Mouse (Mus musculus) mesoderm, embryonic 11.5 days (tissue): ENCODE data around the gene F12.
"Not testable (repeated sequence)": the region's sequence is repeated elsewhere in the genome, so short reads cannot be mapped to it uniquely, and the experiment has no call there.

ENCODE experiments used
- DNase-seq: peaks from one replicate; pipeline ENCODE4 v3.0.0-alpha.2; 2012; ENCODE audit warnings: low read depth, low spot score

Gene F12

GRCm38 (mm10) chr13:55449679-55450441 is 23.3 kb upstream of the F12 start:
- DNase-seq, result no peak

GRCm38 (mm10) chr13:55449205-55449604 is 22.6 kb upstream of the F12 start:
- no peak for DNase-seq

- no peak for DNase-seq
These were observed 21.5 kb upstream of the F12 start for GRCm38 (mm10) chr13:55448131-55448530.

GRCm38 (mm10) chr13:55447543-55447943 is 20.9 kb upstream of the F12 start:
- DNase-seq, result no peak

- DNase-seq, result no peak
These were observed 20.0 kb upstream of the F12 start for GRCm38 (mm10) chr13:55446483-55447105.

DNA sequence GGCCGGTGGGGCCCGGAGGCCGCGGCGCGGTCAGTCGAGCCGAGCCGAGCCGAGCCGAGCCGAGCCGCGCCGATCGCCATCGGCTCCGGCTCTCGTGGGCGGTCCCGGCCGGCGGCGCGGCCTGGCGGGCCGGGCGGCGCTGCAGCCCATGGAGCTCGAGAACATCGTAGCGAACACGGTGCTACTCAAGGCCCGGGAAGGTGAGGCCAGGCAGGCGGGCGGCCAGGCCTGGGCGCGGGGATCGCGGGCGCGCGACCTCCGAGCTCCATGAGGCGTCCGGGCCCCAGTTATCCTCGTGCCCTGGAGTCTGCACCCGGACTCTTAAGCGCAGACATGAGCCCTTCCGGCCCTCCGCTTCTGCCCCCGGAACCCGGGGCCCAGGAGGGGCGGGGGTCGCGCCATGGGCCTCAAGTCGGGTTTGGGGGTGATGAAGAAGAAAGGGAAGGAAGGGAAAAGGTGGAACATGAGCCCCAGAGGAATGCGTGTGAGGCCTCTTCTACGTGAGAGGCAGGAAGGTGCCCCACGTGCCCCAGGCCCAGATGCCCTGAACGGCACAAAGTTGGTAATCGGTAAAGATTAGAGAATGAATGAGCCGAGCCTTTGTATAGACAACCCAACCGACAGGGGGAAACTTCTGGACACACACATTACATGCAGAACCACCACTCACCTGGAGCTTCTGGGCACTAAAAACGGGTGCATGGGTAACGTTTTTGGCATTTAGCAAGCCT is 18.9 kb upstream of the F12 start:
- peak; percentile 50 for DNase-seq

- peak; percentile 99 for DNase-seq
These were observed 18.3 kb upstream of the F12 start, which contains the start of gene Grk6 for GRCm38 (mm10) chr13:55444937-55445315. Grk6 (plus strand) TSS chr13:55445072.

GRCm38 (mm10) chr13:55444286-55444936 is 17.8 kb upstream of the F12 start:
- DNase-seq, result no peak

- no peak for DNase-seq
These were observed 17.2 kb upstream of the F12 start for GRCm38 (mm10) chr13:55443799-55444285.

DNA sequence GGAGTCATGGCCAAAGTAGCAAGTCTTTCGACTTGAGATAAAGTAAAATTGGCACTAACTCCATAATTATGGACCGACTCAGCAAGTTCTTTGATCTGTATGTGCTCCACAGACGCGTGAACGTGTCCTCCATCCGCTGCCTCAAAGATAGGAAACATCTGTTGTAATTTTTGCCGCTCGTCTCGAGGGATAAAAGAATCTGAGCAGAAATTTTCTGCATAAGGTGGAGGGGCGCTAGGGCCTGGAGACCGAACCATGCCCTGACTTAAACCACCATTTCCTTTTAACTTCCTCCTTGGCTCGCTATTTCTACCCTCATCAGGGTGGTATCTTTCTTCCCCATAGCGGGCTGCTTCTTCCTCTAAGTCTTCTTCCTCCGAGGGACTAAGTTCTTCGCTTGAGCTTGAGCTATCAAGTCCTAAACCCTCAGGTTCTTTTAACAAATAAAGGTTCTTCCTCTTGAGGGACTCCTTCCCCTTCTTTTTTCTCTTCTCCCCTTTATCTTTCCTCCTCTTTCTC is 10.6 kb upstream of the F12 start:
- not testable (repeated sequence) for DNase-seq

- DNase-seq, result no peak
These were observed 5.5 kb upstream of the F12 start for GRCm38 (mm10) chr13:55431889-55432685.

- no peak for DNase-seq
These were observed 4.0 kb upstream of the F12 start for GRCm38 (mm10) chr13:55430566-55430965.

DNA sequence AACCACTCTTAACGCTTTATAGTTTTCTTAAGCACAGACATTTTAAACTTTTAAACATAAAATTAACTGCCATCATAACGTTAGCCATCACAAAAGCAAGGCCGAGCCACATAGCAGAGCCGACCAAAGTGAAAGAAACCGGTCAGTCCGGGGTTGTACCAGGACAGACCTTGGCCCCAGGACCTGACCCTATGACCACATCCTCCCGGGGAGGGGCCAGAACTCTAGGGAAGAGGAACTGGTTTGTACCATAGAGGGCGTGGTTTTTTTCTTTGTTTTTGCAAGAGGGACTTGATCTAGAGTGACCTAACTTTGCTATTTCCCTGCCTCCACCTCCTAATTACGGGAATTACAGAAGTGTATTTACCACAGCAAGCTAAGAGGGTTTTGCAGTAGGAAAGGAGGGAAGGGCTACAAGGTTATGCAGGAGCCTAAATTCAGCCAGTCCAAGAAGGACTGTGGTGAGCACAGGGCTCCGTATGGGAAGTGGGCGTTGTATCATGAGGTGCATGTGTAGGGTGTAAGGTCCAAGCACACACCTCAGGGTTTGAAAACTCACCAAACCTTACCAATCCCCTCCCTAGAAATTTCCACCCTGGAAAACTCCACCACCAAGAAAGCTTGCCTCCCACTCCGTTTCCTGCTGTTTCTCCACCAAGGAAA is 2.8 kb upstream of the F12 start:
- DNase-seq, result no peak

- DNase-seq, result peak; percentile 54
These were observed 5.4 kb downstream of the F12 start for GRCm38 (mm10) chr13:55420933-55421800.

GRCm38 (mm10) chr13:55420018-55420932 is 6.3 kb downstream of the F12 start:
- no peak for DNase-seq

DNA sequence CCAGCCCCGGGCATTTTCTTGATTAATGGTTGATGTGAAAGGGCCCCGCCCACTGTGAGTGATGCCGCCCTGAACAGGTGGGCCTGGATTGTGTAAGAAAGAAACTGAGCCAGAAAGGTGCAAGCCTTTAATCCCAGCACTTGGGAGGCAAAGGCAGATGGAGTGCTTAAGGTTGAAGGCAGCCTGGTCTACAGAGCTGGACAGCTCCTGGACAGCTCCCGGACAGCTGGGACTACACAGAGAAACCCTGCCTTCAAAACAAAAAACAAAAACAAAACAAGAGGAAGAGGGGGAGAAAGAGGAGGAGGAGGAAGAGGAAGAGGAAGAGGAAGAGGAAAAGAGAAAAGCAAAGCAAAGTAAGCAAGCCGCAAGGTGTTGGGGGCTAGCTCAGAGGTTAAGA is 7.5 kb downstream of the F12 start:
- DNase-seq, result no peak

DNA sequence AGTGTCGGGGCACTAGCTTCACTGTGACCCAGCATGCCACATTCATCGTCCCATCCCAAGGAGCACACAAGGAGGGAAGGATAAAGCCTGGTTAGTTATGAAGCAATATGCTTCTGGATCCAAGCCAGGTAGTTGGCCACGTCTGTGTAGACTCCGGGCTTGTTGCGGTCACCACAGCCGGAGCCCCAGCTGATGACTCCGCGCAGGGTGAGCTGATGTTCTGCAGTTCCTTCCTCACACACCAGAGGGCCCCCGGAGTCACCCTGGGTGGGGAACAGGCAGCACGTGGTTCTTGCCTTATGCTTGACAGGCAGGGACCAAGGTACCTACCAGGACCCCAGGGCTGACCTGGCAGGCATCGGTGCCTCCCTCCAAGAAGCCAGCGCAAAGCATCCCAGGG is 8.6 kb downstream of the F12 start:
- DNase-seq, result peak; percentile 81

- peak; percentile 76 for DNase-seq
These were observed 11.7 kb downstream of the F12 start, which contains the start of gene Pfn3 for GRCm38 (mm10) chr13:55414743-55415380. Pfn3 (minus strand) TSS chr13:55415232.
